Mouse (Mus musculus) lung, postnatal 0 days (tissue): ENCODE measurements around the gene Elf4.

Experiments
- CTCF ChIP-seq: IDR thresholded peaks from 2 replicates; pipeline ENCODE4 v1.5.1; 2016; ENCODE audit warnings: antibody characterized with exemption, mild to moderate bottlenecking
- EP300 ChIP-seq: IDR thresholded peaks from 2 replicates; pipeline ENCODE4 v1.6.1; 2016; ENCODE audit warnings: antibody characterized with exemption, mild to moderate bottlenecking, control low read depth

GRCm38 (mm10) chrX:48441548-48441947, 21.4 kb downstream of the Elf4 start:
- no peak for TF ChIP-seq EP300
- no peak for TF ChIP-seq CTCF
